Mouse (Mus musculus): ENCODE measurements around the gene 1700024B05Rik.
"Not testable (repeated sequence)": the region's sequence is repeated elsewhere in the genome, so short reads cannot be mapped to it uniquely, and the experiment has no call there.

1700024B05Rik gene

GRCm38 (mm10) chr14:41943695-41944094 lies at the start of gene 1700024B05Rik:
Gene 1700024B05Rik (plus strand): TSS chr14:41943995.
- DNase-seq (ENCODE audit: low spot score): not testable (repeated sequence)

DNA sequence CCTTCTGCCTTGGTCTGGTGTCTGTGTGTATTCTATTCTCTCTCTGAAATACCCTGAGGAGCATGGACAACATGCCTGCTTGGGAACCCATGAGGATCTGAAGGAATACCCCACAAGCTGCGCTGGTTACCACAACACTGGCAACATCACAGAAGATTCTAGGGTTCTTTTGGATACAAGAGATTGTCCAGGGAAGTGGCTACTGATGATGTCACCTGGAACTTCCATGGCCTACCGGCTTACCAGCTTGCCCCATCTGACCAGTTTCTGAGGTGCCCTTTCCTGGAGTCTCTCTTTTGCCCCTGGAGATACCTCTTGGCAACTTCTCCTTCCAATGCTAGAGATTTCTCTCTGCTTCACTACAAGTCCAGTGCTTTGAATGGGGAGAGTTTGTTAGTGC lies 36.6 kb upstream of the 1700024B05Rik start, which contains the start of gene Gm7980:
Gm7980 (minus strand) TSS at position 101 of the 400 bp plus-strand sequence.
- not testable (repeated sequence) for DNase-seq (ENCODE audit: low spot score)

DNA sequence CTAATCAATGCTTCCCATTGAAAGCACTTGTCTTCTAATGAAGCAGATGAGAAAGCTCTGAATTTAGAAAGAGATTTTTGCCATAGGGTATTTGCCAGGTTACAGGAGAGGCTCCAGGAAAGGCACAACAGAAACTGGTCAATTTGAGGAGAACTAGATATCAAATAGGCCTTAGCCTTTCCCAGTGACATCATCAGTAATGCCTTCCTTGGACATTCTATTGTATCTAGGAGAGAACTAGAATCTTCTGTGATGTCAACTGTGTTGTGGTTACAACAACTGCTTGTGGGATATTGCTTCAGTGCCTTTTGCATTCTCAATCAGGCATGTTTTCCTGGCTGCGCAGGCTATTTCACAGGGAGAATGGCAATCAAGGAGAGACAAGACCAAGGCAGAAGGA lies 19.1 kb upstream of the 1700024B05Rik start, which contains the start of gene 1700049E17Rik1:
1700049E17Rik1 (plus strand) TSS at position 301 of the 400 bp plus-strand sequence.
- not testable (repeated sequence) for DNase-seq (ENCODE audit: low spot score)

DNA sequence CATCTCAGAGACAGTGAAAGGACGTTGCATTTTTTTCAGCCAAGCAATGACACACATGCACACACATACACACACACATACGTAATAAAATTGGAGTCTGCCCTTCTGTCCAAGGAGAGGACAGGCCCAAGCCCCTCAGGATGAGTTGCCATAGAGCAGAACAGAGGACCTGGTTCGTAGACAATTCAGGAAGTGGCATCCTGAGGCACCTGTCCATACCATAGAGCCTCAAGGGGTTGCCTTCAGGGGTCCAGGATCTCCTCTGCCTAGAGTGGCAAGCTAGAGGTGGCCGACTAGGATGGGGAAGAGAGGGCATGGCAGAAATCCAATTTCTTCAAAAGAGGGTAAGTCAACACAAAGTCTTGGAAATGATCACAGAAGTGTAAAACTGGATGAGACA lies 20.3 kb downstream of the 1700024B05Rik start:
- not testable (repeated sequence) for DNase-seq (ENCODE audit: low spot score)

DNA sequence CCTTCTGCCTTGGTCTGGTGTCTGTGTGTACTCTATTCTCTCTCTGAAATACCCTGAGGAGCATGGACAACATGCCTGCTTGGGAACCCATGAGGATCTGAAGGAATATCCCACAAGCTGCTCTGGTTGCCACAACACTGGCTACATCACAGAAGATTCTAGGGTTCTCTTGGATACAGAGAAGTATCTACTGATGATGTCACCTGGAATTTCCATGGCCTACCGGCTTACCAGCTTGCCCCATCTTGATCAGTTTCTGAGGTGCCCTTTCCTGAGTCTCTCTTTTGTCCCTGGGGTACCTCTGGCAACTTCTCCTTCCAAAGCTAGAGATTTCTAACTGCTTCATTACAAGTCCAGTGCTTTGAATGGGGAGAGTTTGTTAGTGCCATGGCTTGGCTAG lies 24.0 kb downstream of the 1700024B05Rik start, which contains the start of gene Gm6401:
Gm6401 (minus strand) TSS at position 101 of the 400 bp plus-strand sequence.
- DNase-seq (ENCODE audit: low spot score): not testable (repeated sequence)

DNA sequence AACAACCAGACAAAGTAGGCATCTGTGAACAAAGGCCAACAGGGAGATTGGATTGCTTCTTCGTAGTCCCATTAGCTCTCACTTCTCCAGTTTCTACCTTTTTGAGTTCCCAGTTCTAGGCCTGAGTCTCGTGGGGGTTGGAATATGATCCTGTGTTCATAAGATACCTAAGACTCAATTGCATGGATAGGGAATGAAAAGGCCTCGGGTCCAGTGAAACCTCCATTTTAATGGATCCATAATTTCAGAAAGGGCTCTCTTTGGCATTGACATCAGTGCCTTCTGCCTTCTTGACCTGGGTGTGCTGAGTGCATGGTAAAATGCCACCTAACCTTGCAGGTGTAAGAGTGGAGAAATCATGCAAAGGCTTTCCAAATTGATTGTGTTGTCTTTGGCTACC lies 24.8 kb downstream of the 1700024B05Rik start:
- not testable (repeated sequence) for DNase-seq (ENCODE audit: low spot score)

DNA sequence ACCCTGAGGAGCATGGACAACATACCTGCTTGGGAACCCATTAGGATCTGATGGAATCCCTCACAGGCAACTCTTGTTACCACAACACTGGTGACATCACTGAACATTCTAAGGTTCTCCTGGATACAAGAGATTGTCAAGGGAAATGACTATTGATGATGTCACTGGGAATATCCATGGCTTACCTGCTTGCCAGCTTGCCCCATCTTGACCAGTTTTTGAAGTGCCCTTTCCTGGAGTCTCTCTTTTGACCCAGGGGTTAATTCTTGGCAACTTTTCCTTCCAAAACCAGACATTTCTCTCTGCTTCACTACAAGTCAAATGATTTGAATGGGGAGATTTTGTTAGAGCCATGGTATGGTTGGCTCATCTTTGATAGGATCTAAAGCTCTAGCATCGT lies 39.4 kb downstream of the 1700024B05Rik start, which contains the start of gene Gm3543:
Gm3543 (minus strand) TSS at position 101 of the 400 bp plus-strand sequence.
- DNase-seq (ENCODE audit: low spot score): not testable (repeated sequence)
